Mouse (Mus musculus) naive thymus-derived CD4-positive, alpha-beta T cell, adult 2 months (primary cell): Measurements from ENCODE around the gene Olfr222.
"Not testable (repeated sequence)": the region's sequence is repeated elsewhere in the genome, so short reads cannot be mapped to it uniquely, and the experiment has no call there.

Source experiments
- DNase-seq: peaks from one replicate; pipeline ENCODE4 v3.0.0-alpha.2; 2011; ENCODE audit warnings: low read depth

Gene Olfr222

DNA sequence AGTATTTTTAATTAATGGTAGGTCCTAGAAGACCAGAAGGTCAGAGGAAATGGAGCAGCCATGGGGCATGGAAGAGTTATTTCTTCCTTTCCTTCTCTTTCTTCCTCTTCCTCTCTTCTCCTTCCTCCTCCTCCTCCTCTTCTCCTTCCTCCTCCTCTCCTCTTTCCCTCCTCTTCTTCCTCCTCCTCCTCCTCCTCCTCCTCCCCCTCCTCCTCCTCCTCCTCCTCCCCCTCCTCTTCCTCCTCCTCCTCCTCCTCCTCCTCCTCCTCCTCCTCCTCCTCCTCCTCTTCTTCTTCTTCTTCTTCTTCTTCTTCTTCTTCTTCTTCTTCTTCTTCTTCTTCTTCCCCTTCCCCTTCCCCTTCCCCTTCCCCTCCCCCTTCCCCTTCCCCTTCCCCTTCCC, at the start of gene Olfr222:
Olfr222 (minus strand) TSS at position 101 of the 400 bp plus-strand sequence.
- DNase-seq = not testable (repeated sequence)

- DNase-seq = peak; percentile 66
These were observed 48.1 kb upstream of the Olfr222 start for GRCm38 (mm10) chr11:59624017-59624630.

DNA sequence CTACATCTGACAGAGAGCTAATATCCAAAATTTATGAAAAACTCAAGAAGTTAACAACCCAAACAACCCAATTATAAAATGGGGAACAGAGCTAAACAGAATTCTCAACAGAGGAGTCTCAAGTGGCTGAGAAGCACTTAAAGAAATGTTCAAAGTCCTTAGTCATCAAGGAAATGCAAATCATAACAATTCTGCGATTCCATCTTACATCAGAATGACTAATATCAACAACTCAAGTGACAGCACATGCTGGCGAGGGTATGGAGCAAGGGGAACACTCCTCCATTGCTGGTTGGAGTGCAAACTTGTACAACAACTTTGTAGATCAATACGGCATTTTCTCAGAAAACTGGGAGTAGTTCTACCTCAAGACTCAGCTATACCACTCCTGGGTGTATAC, 46.2 kb upstream of the Olfr222 start:
- DNase-seq = no peak

GRCm38 (mm10) chr11:59616986-59617385, 41.0 kb upstream of the Olfr222 start:
- not testable (repeated sequence) for DNase-seq

- no peak for DNase-seq
These were observed 38.1 kb upstream of the Olfr222 start for GRCm38 (mm10) chr11:59614120-59614519.

GRCm38 (mm10) chr11:59611646-59612045, 35.6 kb upstream of the Olfr222 start:
- no peak for DNase-seq

DNA sequence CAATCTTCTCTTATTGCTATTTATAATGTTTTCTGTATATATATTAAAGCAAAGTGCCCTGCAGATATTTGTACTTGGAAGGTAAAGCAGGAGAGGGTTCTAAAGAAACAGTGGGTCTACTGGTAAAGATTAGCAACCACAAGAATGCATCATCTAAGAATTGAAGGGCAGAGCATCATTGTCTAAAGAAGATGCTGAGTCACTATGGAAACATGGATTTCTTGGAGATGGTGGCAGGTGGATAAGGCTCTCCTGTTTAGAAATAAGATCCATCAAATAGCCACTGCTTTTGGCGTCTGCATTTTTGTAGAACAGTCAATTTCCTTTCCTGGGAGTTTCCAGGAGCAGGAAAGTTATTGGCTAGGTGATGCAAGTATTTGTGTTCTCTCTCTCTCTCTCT, 26.3 kb upstream of the Olfr222 start:
- no peak for DNase-seq

- DNase-seq = no peak
These were observed 24.8 kb upstream of the Olfr222 start for GRCm38 (mm10) chr11:59600872-59601271.

DNA sequence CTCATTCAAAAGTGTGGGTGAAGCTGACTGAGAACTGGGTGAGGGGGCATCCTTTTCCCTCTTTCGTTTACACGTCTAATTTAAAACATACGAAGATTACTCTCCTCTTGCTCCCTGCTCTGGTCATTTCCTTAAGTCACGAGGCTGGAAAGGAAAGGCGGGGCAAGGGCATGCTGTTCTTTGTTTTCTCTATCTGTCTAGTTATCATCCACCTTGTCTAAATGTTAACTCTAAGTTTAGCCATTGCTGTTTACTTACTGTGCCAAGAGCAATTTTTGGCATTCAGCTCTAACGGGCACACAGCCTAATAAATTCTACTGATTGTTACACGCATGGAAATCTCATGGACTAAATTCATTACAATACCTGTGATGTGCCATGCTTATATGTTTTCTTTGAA, 23.2 kb upstream of the Olfr222 start:
- DNase-seq = no peak

DNA sequence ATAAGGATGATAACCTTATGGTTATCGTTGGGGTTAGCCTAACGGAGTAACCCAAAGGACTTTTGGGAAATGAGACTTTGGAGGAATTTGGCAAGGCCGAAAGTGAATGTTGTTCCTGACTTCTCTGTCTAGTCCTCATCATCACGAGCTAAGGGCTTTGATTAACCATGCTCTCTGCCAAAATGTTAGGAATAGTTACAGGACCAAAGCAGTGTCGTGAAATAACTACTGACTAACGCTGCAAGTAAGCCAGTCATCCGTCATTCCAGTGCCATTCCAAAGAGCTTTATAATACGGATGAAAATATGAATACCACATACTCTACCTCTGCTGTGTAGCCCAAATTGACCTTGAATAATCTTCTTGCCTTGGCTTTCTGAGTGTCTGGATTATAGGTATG, 20.9 kb upstream of the Olfr222 start:
- DNase-seq = no peak

GRCm38 (mm10) chr11:59596091-59596490, 20.1 kb upstream of the Olfr222 start:
- no peak for DNase-seq

GRCm38 (mm10) chr11:59593189-59593588, 17.2 kb upstream of the Olfr222 start, which contains the start of gene Olfr223:
Gene Olfr223, minus strand, starts transcription at chr11:59593289.
- DNase-seq = no peak

DNA sequence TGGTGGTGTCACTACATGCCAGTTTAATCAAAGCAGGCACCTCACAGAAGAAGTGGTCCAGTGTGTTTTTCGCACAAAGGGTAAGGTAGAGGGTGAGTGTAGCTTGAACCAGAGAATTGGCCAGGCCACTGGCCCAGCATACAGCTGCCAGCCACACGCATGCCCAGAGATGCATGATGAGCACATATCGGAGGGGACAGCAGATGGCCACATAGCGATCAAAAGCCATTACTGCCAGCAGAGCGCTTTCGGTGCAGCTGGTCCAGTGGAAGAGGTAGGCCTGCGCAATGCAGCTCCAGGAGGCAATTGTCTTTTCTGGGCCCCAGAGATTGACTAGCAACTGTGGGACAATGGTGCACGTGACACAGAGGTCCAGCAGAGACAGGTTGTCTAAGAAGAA, 13.5 kb upstream of the Olfr222 start:
- no peak for DNase-seq

DNA sequence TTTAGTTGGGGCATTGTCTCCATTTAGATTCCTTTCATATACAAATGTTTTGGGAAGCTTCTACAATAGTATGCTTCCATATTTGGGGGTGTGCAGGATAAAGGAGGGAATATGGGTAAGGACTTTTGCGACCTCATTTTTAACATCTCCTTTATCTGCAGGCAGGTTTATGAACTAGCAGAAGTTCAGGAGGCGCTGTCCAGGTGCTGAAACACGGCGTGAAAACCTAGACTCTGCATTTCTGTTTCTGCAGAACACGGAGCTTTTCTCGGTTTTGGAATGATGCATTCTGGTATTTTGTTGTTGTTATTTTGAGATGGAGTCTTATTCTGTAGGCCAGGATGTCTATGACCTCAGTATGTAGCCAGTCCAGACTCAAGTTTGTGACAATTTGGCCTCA, 8.5 kb upstream of the Olfr222 start:
- no peak for DNase-seq

DNA sequence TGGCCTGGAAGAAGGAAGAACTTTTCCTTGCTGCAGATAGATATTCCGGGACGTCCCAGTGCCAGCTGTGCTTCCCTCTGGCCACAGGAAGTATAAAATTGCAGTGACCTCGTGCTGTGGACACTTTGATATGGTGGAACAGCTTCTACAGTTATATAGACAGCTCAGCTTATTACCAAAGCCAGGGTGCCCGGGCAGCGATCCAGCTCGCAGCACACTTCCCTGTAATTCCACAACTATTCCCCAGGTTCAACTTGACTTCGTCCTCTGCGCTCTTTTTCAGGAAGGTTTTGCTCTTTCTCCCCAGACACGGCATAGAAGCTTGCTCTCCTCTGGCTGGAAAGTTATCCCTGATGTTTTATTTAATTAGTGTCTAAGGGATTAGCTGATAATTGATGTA, 309 bp downstream of the Olfr222 start:
- no peak for DNase-seq

GRCm38 (mm10) chr11:59569306-59569705, 6.7 kb downstream of the Olfr222 start:
- peak; percentile 21 for DNase-seq

GRCm38 (mm10) chr11:59562837-59563236, 13.2 kb downstream of the Olfr222 start:
- DNase-seq = no peak

DNA sequence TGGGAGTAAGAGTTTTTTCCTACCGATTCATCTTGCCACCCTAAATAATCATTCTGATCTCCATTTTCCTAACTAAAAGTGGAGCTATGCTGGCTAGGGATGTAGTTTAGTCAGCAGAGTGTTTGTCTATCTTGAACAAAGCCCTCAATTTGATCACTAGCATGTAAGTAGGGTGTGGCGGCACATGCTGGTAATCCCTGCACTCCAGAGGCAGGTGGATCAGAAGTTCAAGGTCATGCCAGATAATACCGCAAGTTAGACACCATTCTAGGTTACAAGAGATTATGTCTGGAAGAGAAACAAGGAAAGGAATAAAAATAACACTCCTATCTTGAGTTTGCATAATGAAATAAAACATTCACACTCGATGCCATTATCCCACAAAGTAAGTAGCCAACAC, 13.7 kb downstream of the Olfr222 start:
- DNase-seq = no peak

DNA sequence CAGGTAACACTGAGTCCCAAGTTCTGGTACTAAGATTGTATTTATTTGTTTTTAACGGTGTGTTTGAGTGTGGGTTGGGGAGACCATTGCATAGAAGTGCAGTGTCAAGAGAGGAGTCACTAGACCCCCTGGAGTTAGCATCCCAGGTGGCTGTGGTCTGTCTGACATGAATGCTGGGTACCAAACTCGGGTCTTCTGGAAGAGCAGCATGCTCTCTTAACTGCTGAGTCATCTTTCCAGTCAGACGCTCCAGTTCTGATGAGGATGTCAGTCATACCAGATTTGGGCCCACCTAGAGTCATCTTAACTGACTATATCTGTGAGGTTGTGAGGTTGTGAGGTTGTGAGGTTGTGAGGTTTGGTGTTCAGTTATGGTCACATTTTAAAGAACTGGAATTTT, 15.1 kb downstream of the Olfr222 start:
- DNase-seq = no peak

GRCm38 (mm10) chr11:59554535-59554934, 21.5 kb downstream of the Olfr222 start:
- no peak for DNase-seq

- no peak for DNase-seq
These were observed 21.9 kb downstream of the Olfr222 start for GRCm38 (mm10) chr11:59554127-59554526.

DNA sequence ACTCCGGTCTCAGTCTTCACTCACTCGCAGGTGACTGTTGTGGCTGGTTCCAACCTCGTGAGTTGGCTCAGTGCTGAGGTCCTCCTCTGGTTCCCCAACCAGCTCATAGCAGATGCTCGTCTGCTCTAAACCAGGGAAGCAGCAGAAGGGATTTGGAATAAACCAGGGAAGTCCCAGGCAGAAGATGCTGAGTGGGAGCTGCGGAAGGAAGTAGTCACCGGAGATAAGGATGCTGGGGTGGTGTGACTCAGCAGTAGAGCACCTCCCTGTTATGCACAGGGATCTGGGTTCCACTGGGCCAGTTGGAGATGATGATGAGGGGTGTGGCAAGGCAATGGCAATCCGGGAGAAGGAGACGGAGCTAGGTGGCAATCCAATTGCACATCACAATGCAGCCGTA, 32.0 kb downstream of the Olfr222 start:
- no peak for DNase-seq

DNA sequence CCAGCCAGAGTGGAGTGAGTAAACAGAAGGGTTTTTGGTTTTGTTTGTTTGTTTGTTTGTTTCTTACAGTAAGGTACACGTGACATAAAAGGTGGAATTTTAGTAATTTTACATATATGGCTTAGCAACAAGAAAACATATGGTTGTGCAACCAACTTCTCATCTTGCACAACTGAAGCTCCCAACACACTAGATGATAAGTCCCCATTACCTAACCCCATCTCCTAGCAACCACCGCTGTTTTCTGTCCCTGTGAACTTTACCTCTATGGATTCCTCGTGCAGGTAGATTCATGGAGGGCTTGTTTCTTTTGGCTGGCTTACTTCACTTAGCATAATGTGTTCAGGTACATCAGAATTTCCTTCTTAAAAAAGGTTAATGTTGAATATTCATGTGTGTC, 32.7 kb downstream of the Olfr222 start:
- no peak for DNase-seq

DNA sequence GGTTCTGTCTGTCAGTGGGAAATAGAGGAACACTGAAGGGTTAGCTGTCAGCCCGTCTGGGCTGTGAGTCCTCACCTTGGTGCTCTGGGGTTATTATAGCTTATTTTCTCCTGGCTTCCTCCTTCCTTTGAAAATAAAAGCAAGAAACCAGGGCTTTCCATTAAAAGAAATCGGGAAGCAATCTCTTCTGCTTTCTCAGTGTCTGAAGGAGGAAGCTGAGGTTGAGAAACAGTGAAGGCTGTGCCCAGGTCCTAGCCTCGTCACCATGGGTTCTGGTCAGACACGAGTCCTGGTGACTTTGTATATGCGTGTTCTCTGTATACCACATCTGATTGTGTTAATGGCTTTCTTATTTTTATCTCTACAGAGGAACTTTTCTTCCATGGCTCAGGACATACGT, 33.6 kb downstream of the Olfr222 start:
- DNase-seq = no peak

DNA sequence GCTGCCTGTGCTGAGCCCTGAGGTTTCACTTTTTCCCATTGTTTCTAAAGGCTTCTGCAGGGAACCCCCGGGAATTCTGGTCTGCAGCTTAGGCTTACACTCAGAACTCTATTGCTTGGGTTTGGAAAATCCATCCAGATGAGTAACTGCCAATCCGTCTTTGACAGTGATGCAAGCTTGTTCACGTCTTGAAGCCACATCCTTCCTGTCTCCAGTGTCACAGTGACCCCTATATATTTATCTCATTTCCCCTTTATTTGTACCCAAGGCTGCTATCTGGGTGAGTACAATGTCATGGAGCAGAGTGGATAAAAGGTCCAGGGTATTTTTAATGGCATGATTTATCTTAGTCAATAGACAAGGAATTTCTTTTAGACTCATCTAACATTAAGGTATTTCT, 34.7 kb downstream of the Olfr222 start, which contains the start of gene Nlrp3:
Nlrp3 (plus strand) TSS at position 245 of the 400 bp plus-strand sequence.
- DNase-seq = no peak
